Mouse (Mus musculus): ENCODE results near the gene Enpp3. TPM values are rescaled to one million over a fixed set of nuclear protein-coding genes. Genes with fewer than 3 reads are reported as not detected.

The Enpp3 gene
- polyA plus RNA-seq, 1 experiment from 2014 or later: 3.4 TPM

GRCm38 (mm10) chr10:24836366-24837038 is 6.1 kb downstream of the Enpp3 start:
- peak; percentile 58; the same call in 1 of the 2 replicates for ATAC-seq

DNA sequence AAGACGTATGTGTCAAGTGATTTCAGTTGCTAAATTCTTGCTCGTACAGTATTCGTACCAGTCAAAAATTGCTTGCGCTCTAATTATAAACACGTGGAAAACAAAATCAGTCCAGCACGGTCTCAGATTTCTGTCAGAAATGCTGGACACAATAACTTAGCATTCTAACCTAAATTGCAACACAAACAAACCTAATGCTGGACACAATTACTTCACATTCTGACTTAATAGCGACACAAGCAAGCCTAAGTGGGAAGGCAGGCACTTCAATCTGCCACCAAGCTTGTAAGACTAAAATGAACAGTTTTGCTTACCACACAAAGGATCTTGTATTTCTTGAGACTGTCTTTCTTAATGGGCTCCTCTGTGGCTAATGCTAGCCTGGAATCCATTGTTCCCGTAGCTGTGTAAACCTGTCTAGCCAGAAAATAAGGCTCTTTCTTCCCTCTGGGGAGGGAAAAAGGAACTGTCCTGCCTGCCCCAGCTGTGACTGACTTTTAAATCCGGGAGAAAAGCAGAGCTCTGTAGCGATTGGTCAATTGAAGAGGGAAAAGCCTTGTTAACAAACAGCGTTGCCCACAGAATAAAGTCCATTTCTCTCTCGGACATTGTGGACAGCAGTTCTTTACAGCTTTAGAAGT is 6.8 kb downstream of the Enpp3 start:
- peak overlapping the region; percentile 35 for H3K4me3 ChIP-seq (ENCODE audit: low read depth, low read length)
- peaks cover 13% of the 10 kb centered on the region for H3K4me1 ChIP-seq (ENCODE audit: control insufficient read depth, insufficient read depth, low read length)
- H3K27me3 ChIP-seq (ENCODE audit: control insufficient read depth, insufficient read depth, low read depth, low read length): no peaks in the 10 kb centered on the region
- H3K4me2 ChIP-seq (ENCODE audit: low read length): peak overlapping the region; percentile 62
- H3K36me3 ChIP-seq (ENCODE audit: control insufficient read depth, insufficient read depth, low read length): no peaks in the 10 kb centered on the region
- no peaks in the 10 kb centered on the region for H3K9me3 ChIP-seq (replicated peaks; ENCODE audit: control insufficient read depth, low read length, poor library complexity, severe bottlenecking)
- whole genome bisulfite sequencing: 9% methylated on average over 12 of the region's 12 CpGs
- ATAC-seq: peak; percentile 79
- peak overlapping the region; percentile 55 for H3K9ac ChIP-seq (ENCODE audit: low read depth, low read length)
- peak overlapping the region; percentile 58; the same call in 1 of the 2 replicates for H3K27ac ChIP-seq (ENCODE audit: low read length)

More at GRCm38 (mm10) chr10:24836366-24837038, 6.1 kb downstream of the Enpp3 start:
- H3K4me2 ChIP-seq (ENCODE audit: low read length): peak overlapping the region; percentile 62
- no peak overlapping the region for H3K27ac ChIP-seq (ENCODE audit: low read length)
- H3K9ac ChIP-seq (ENCODE audit: low read depth, low read length): peak overlapping the region; percentile 55; the same call in 1 of the 2 replicates
- H3K4me3 ChIP-seq (ENCODE audit: low read depth, low read length): peak overlapping the region; percentile 35
- no peaks in the 10 kb centered on the region for H3K36me3 ChIP-seq (ENCODE audit: control insufficient read depth, insufficient read depth, low read length)
- WGBS: 62% methylated on average over 4 of the region's 4 CpGs
- no peaks in the 10 kb centered on the region for H3K9me3 ChIP-seq (replicated peaks; ENCODE audit: control insufficient read depth, low read length, poor library complexity, severe bottlenecking)
- peaks cover 13% of the 10 kb centered on the region for H3K4me1 ChIP-seq (ENCODE audit: control insufficient read depth, insufficient read depth, low read length)
- no peaks in the 10 kb centered on the region for H3K27me3 ChIP-seq (ENCODE audit: control insufficient read depth, insufficient read depth, low read depth, low read length)

GRCm38 (mm10) chr10:24834634-24835371 is 7.8 kb downstream of the Enpp3 start:
- ATAC-seq: 0 out of 2 replicates have a peak, but pooled peaks have one; percentile 9
- H3K36me3 ChIP-seq (ENCODE audit: control insufficient read depth, insufficient read depth, low read length): no peaks in the 10 kb centered on the region
- H3K27me3 ChIP-seq (ENCODE audit: control insufficient read depth, insufficient read depth, low read depth, low read length): no peaks in the 10 kb centered on the region
- WGBS: 8% methylated on average over 4 of the region's 4 CpGs
- H3K9ac ChIP-seq (ENCODE audit: low read depth, low read length): no peak overlapping the region
- H3K4me1 ChIP-seq (ENCODE audit: control insufficient read depth, insufficient read depth, low read length): peaks cover 13% of the 10 kb centered on the region
- no peaks in the 10 kb centered on the region for H3K9me3 ChIP-seq (replicated peaks; ENCODE audit: control insufficient read depth, low read length, poor library complexity, severe bottlenecking)
- H3K27ac ChIP-seq (ENCODE audit: low read length): no peak overlapping the region
- peak overlapping the region; percentile 62 for H3K4me2 ChIP-seq (ENCODE audit: low read length)
- H3K4me3 ChIP-seq (ENCODE audit: low read depth, low read length): peak overlapping the region; percentile 35

GRCm38 (mm10) chr10:24832306-24832705 is 10.3 kb downstream of the Enpp3 start:
- H3K4me2 ChIP-seq (ENCODE audit: low read length): no peak overlapping the region
- H3K36me3 ChIP-seq (ENCODE audit: control insufficient read depth, insufficient read depth, low read length): no peaks in the 10 kb centered on the region
- H3K27me3 ChIP-seq (ENCODE audit: control insufficient read depth, insufficient read depth, low read depth, low read length): no peaks in the 10 kb centered on the region
- no peak overlapping the region for H3K9ac ChIP-seq (ENCODE audit: low read depth, low read length)
- no peaks in the 10 kb centered on the region for H3K9me3 ChIP-seq (replicated peaks; ENCODE audit: control insufficient read depth, low read length, poor library complexity, severe bottlenecking)
- peaks cover 13% of the 10 kb centered on the region for H3K4me1 ChIP-seq (ENCODE audit: control insufficient read depth, insufficient read depth, low read length)
- no peak overlapping the region for H3K27ac ChIP-seq (ENCODE audit: low read length)
- no peak for ATAC-seq
- no peak overlapping the region for H3K4me3 ChIP-seq (ENCODE audit: low read depth, low read length)
- WGBS: 93% methylated on average over 9 of the region's 9 CpGs

DNA sequence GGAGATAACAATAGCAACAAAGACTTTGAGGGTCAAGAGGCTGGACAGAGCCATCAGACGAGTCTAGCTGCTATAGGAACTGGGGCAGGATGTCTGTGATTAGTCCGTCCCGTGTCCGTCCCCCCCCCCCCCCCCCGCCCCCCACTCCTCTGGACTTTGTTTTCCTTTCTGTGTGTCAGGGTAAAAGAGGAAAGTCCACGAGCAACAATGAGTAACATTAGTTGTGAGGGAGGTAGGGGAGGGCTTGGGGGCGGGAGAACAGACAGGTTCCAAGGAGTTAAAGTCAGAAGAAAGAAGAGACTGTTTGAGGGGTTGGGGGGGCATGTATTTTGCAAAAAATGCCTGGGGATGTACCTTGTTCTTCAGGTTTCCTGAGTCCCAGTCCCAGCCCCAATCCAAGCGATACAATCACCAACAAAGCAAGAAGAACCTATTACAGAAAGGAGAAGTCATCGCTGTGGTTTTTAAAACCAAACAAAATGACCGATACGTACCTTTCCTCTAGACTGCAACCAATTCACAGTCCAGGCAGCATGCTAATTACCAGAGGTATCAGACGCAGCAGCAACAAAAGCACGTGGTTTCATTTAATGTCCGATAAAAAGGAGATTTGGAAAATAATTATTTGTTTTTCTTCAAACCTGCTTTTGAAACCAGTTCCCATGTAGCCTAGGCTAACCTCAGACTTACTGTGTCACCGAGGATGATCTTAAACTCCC is 11.1 kb downstream of the Enpp3 start:
- no peaks in the 10 kb centered on the region for H3K36me3 ChIP-seq (ENCODE audit: control insufficient read depth, insufficient read depth, low read length)
- H3K27me3 ChIP-seq (ENCODE audit: control insufficient read depth, insufficient read depth, low read depth, low read length): no peaks in the 10 kb centered on the region
- H3K4me1 ChIP-seq (ENCODE audit: control insufficient read depth, insufficient read depth, low read length): peaks cover 11% of the 10 kb centered on the region
- H3K27ac ChIP-seq (ENCODE audit: low read length): no peak overlapping the region
- H3K9ac ChIP-seq (ENCODE audit: low read depth, low read length): no peak overlapping the region
- no peaks in the 10 kb centered on the region for H3K9me3 ChIP-seq (replicated peaks; ENCODE audit: control insufficient read depth, low read length, poor library complexity, severe bottlenecking)
- H3K4me2 ChIP-seq (ENCODE audit: low read length): no peak overlapping the region
- ATAC-seq: no peak
- 73% methylated on average over 14 of the region's 15 CpGs for WGBS
- H3K4me3 ChIP-seq (ENCODE audit: low read depth, low read length): no peak overlapping the region

GRCm38 (mm10) chr10:24830448-24830847 is 12.2 kb downstream of the Enpp3 start:
- ATAC-seq: no peak
- H3K27me3 ChIP-seq (ENCODE audit: control insufficient read depth, insufficient read depth, low read depth, low read length): no peaks in the 10 kb centered on the region
- peaks cover 3% of the 10 kb centered on the region for H3K4me1 ChIP-seq (ENCODE audit: control insufficient read depth, insufficient read depth, low read length)
- WGBS: 91% methylated on average over 5 of the region's 5 CpGs
- no peaks in the 10 kb centered on the region for H3K9me3 ChIP-seq (replicated peaks; ENCODE audit: control insufficient read depth, low read length, poor library complexity, severe bottlenecking)
- no peak overlapping the region for H3K27ac ChIP-seq (ENCODE audit: low read length)
- no peaks in the 10 kb centered on the region for H3K36me3 ChIP-seq (ENCODE audit: control insufficient read depth, insufficient read depth, low read length)
- H3K4me2 ChIP-seq (ENCODE audit: low read length): no peak overlapping the region
- no peak overlapping the region for H3K4me3 ChIP-seq (ENCODE audit: low read depth, low read length)
- H3K9ac ChIP-seq (ENCODE audit: low read depth, low read length): no peak overlapping the region

DNA sequence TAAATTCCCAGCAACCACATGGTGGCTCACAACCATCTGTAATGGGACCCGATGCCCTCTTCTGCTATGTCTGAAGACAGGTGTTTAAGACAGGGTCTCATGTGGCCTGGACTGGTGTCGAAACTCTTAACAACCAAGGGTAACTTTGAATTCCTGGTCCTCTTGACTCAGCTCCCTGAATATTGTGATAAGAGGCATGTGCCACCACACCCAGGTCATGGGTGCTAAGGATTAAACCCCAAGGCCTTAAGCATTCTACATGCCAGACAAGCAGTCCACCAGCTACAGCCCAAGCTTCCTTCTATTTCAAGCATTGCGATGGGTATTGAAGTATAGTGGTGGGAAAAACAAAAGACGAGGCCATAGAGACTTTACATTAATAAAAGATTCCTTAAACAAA is 14.5 kb downstream of the Enpp3 start:
- Histone ChIP-seq H3K9ac (ENCODE audit: low read depth, low read length) (no peak overlapping the region), H3K36me3 (ENCODE audit: control insufficient read depth, insufficient read depth, low read length) (no peaks in the 10 kb centered on the region), H3K4me1 (ENCODE audit: control insufficient read depth, insufficient read depth, low read length) (no peaks in the 10 kb centered on the region), H3K27me3 (ENCODE audit: control insufficient read depth, insufficient read depth, low read depth, low read length) (no peaks in the 10 kb centered on the region), H3K4me3 (ENCODE audit: low read depth, low read length) (no peak overlapping the region), H3K27ac (ENCODE audit: low read length) (no peak overlapping the region), H3K9me3 (replicated peaks; ENCODE audit: control insufficient read depth, low read length, poor library complexity, severe bottlenecking) (no peaks in the 10 kb centered on the region), H3K4me2 (ENCODE audit: low read length) (no peak overlapping the region)
- 93% methylated on average over 4 of the region's 4 CpGs for WGBS
- no peak for ATAC-seq

GRCm38 (mm10) chr10:24826130-24826529 is 16.5 kb downstream of the Enpp3 start:
- H3K9ac ChIP-seq (ENCODE audit: low read depth, low read length): no peak overlapping the region
- 5% methylated on average over 6 of the region's 6 CpGs for WGBS
- H3K4me1 ChIP-seq (ENCODE audit: control insufficient read depth, insufficient read depth, low read length): no peaks in the 10 kb centered on the region
- ATAC-seq: peak; percentile 75
- no peaks in the 10 kb centered on the region; the same call in 1 of the 2 replicates for H3K27me3 ChIP-seq (ENCODE audit: control insufficient read depth, insufficient read depth, low read depth, low read length)
- H3K36me3 ChIP-seq (ENCODE audit: control insufficient read depth, insufficient read depth, low read length): no peaks in the 10 kb centered on the region
- H3K9me3 ChIP-seq (replicated peaks; ENCODE audit: control insufficient read depth, low read length, poor library complexity, severe bottlenecking): no peaks in the 10 kb centered on the region
- no peak overlapping the region for H3K4me3 ChIP-seq (ENCODE audit: low read depth, low read length)
- no peak overlapping the region for H3K27ac ChIP-seq (ENCODE audit: low read length)
- peak overlapping the region; percentile 32 for H3K4me2 ChIP-seq (ENCODE audit: low read length)
